Mouse (Mus musculus) liver, embryonic 15.5 days (tissue): ENCODE results near the gene Gm20388. TPM values are rescaled to one million over a fixed set of nuclear protein-coding genes. Genes with fewer than 3 reads are reported as not detected.

ENCODE experiments used
- ATAC-seq: fragments of 200-750 bp; cut with Nextera tagmentation; 2 replicates; pipeline ENCODE4 v1.8.0; 2017; ENCODE audit warnings: moderate number of reproducible peaks, mild to moderate bottlenecking, moderate library complexity; ENCODE audit not compliant: insufficient read depth
- H3K27ac ChIP-seq: fragments of 300-500 bp; sonication (generic); replicated peaks from 2 replicates; pipeline ENCODE4 v1.5.1; 2015; ENCODE audit warnings: mild to moderate bottlenecking, inconsistent platforms
- H3K27me3 ChIP-seq: fragments of 300-500 bp; sonication (generic); 2 replicates; pipeline ENCODE4 v1.6.1; 2015; ENCODE audit warnings: mild to moderate bottlenecking, inconsistent platforms
- H3K36me3 ChIP-seq: fragments of 300-500 bp; sonication (generic); replicated peaks from 2 replicates; pipeline ENCODE4 v1.6.1; 2015; ENCODE audit warnings: moderate library complexity, mild to moderate bottlenecking, inconsistent platforms
- H3K4me1 ChIP-seq: fragments of 300-500 bp; sonication (generic); replicated peaks from 2 replicates; pipeline ENCODE4 v1.6.1; 2015; ENCODE audit warnings: inconsistent platforms
- H3K4me2 ChIP-seq: fragments of 300-500 bp; sonication (generic); 2 replicates; pipeline ENCODE4 v1.6.1; 2015; ENCODE audit warnings: moderate library complexity, mild to moderate bottlenecking, inconsistent platforms
- H3K4me3 ChIP-seq: fragments of 300-500 bp; sonication (generic); replicated peaks from 2 replicates; pipeline ENCODE4 v1.5.1; 2015; ENCODE audit warnings: mild to moderate bottlenecking, inconsistent platforms
- H3K9ac ChIP-seq: fragments of 300-500 bp; sonication (generic); 2 replicates; pipeline ENCODE4 v1.6.1; 2015; ENCODE audit warnings: moderate library complexity, mild to moderate bottlenecking, inconsistent platforms
- H3K9me3 ChIP-seq: fragments of 300-500 bp; sonication (generic); replicated peaks from 2 replicates; pipeline ENCODE4 v1.6.1; 2016; ENCODE audit warnings: inconsistent platforms
- WGBS: fragments of 180-500 bp; shearing (Covaris S2); methylation state at CpG from one replicate; pipeline ENCODE4 v1.1.7; 2015; ENCODE audit warnings: mixed read lengths; ENCODE audit not compliant: insufficient replicate concordance; 5-methylcytosine and 5-hydroxymethylcytosine counted together
- polyA plus RNA-seq: library from polyadenylated mRNA; unstranded; fragments of >200 nt; fragmentation: Nextera tagmentation; extraction: Ambion mirVana; gene quantifications from 2 replicates; pipeline ENCODE4 v1.2.1, GENCODE M21; 2015

Gene Gm20388
- polyA plus RNA-seq, 1 experiment from 2014 or later = not detected

DNA sequence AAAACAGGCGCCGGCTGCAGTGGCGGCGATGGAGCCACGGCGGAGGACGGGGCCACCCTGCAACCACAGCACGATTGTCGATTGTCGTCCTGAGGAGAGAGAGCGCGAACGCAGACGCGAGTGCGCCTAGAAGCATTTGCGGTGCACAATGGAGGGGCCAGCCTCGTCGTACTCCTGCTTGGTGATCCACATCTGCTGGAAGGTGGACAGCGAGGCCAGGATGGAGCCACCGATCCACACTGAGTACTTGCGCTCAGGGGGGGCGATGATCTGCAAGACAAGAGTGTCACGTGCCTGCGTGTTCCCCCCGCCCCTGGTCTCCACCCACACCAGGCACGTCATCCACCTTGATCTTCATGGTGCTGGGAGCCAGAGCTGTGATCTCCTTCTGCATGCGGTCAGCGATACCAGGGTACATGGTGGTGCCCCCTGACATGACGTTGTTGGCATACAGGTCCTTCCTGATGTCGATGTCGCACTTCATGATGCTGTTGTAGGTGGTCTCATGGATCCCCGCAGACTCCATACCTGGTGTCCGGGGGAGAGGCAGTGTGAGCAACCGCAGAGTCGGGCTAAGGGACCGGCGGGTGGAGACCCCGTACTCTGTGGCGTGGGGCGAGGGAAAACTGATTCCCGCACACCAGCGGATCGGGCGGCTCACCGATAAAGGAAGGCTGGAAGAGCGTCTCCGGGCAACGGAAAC is 3981.4 kb downstream of the Gm20388 start:
- Histone ChIP-seq H3K27ac (no peak overlapping the region), H3K27me3 (peaks cover 82% of the 10 kb centered on the region), H3K4me2 (no peak overlapping the region; the same call in none of the 2 replicates), H3K9ac (no peak overlapping the region), H3K4me1 (peaks cover 7% of the 10 kb centered on the region; the same call in 1 of the 2 replicates), H3K4me3 (no peak overlapping the region), H3K9me3 (no peaks in the 10 kb centered on the region), H3K36me3 (no peaks in the 10 kb centered on the region)
- no peak for ATAC-seq
- 4% methylated on average over 49 of the region's 49 CpGs for WGBS

DNA sequence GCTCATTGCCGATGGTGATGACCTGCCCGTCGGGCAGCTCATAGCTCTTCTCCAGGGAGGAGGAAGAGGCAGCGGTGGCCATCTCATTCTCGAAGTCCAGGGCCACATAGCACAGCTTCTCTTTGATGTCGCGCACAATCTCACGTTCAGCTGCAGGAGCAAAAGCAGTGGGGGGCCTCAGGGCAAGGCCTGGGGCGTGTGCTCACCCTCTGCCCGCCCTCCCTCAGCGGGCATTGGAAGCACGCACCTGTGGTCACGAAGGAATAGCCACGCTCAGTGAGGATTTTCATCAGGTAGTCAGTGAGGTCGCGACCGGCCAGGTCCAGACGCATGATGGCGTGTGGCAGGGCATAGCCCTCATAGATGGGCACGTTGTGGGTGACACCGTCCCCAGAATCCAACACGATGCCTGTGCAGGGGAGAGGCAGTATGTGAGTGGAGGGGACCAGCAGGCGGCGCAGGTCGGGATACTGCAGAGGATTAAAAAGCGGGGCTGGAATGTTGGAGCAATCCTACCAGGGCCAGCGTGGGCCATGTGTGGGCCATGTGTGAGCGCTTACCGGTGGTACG is 3982.0 kb downstream of the Gm20388 start:
- no peaks in the 10 kb centered on the region for H3K36me3 ChIP-seq
- H3K4me2 ChIP-seq = no peak overlapping the region
- H3K4me3 ChIP-seq = no peak overlapping the region
- ATAC-seq = no peak
- H3K4me1 ChIP-seq = peaks cover 7% of the 10 kb centered on the region; the same call in 1 of the 2 replicates
- no peak overlapping the region for H3K27ac ChIP-seq
- 14% methylated on average over 30 of the region's 30 CpGs for WGBS
- peaks cover 83% of the 10 kb centered on the region for H3K27me3 ChIP-seq
- no peaks in the 10 kb centered on the region for H3K9me3 ChIP-seq
- H3K9ac ChIP-seq = no peak overlapping the region

GRCm38 (mm10) chr8:123893413-123893812 is 3982.8 kb downstream of the Gm20388 start:
- no peak overlapping the region for H3K4me2 ChIP-seq
- no peaks in the 10 kb centered on the region for H3K9me3 ChIP-seq
- H3K27ac ChIP-seq = no peak overlapping the region
- H3K27me3 ChIP-seq = peaks cover 83% of the 10 kb centered on the region
- H3K9ac ChIP-seq = no peak overlapping the region
- peaks cover 7% of the 10 kb centered on the region; the same call in 1 of the 2 replicates for H3K4me1 ChIP-seq
- peaks cover under 1% of the 10 kb centered on the region for H3K36me3 ChIP-seq
- H3K4me3 ChIP-seq = no peak overlapping the region
- WGBS = 71% methylated on average over 11 of the region's 11 CpGs
- no peak for ATAC-seq

GRCm38 (mm10) chr8:123894502-123895097 is 3984.0 kb downstream of the Gm20388 start, which contains the start of gene Acta1:
Acta1 (minus strand) TSS chr8:123894751.
- Histone ChIP-seq H3K27me3 (peaks cover 75% of the 10 kb centered on the region), H3K36me3 (peaks cover 13% of the 10 kb centered on the region)

GRCm38 (mm10) chr8:123895230-123895629 is 3984.6 kb downstream of the Gm20388 start:
- WGBS = 76% methylated on average over 3 of the region's 4 CpGs
- ATAC-seq = no peak
- peaks cover 7% of the 10 kb centered on the region; the same call in 1 of the 2 replicates for H3K4me1 ChIP-seq
- H3K36me3 ChIP-seq = peaks cover 19% of the 10 kb centered on the region
- H3K4me3 ChIP-seq = no peak overlapping the region
- no peak overlapping the region for H3K27ac ChIP-seq
- H3K4me2 ChIP-seq = no peak overlapping the region
- H3K27me3 ChIP-seq = peaks cover 69% of the 10 kb centered on the region
- no peaks in the 10 kb centered on the region for H3K9me3 ChIP-seq
- H3K9ac ChIP-seq = no peak overlapping the region

More at GRCm38 (mm10) chr8:123894502-123895097, 3984.0 kb downstream of the Gm20388 start, which contains the start of gene Acta1:
- Histone ChIP-seq H3K9me3 (no peaks in the 10 kb centered on the region), H3K4me1 (peaks cover 7% of the 10 kb centered on the region; the same call in 1 of the 2 replicates), H3K4me2 (no peak within 1 kb of the TSS), H3K9ac (no peak within 1 kb of the TSS), H3K4me3 (no peak within 1 kb of the TSS), H3K27ac (no peak within 1 kb of the TSS)
- WGBS = 17% methylated on average over 15 of the region's 15 CpGs
- no peak for ATAC-seq

GRCm38 (mm10) chr8:123895680-123896365 is 3985.2 kb downstream of the Gm20388 start:
- no peaks in the 10 kb centered on the region for H3K9me3 ChIP-seq
- peaks cover 25% of the 10 kb centered on the region for H3K36me3 ChIP-seq
- no peak overlapping the region for H3K9ac ChIP-seq
- H3K4me3 ChIP-seq = no peak overlapping the region
- peaks cover 7% of the 10 kb centered on the region; the same call in 1 of the 2 replicates for H3K4me1 ChIP-seq
- H3K27me3 ChIP-seq = peaks cover 63% of the 10 kb centered on the region
- H3K4me2 ChIP-seq = no peak overlapping the region
- WGBS = 61% methylated on average over 9 of the region's 9 CpGs
- H3K27ac ChIP-seq = no peak overlapping the region
- ATAC-seq = no peak

DNA sequence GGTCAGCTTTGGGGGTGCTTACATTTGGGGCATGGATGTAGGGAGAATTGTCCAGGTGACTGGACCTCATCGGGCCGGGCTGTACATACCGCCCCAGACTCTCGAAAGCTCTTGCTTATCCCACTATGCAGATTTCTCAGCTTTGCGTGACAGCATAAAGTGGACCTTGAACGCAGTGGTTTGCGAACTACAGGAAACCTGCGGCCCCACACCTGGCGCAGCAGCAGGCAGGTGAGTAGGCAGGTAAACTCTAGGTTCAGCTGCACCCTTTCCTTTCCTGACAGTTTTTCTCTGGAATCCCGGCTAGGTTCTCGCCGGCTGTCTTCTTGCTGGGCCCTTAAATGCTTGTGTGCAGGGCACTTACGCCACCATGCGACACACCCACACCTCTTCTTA is 3985.7 kb downstream of the Gm20388 start:
- H3K9ac ChIP-seq = no peak overlapping the region
- ATAC-seq = no peak
- H3K4me3 ChIP-seq = no peak overlapping the region
- peaks cover 30% of the 10 kb centered on the region for H3K36me3 ChIP-seq
- H3K9me3 ChIP-seq = no peaks in the 10 kb centered on the region
- H3K27ac ChIP-seq = no peak overlapping the region
- peaks cover 7% of the 10 kb centered on the region; the same call in 1 of the 2 replicates for H3K4me1 ChIP-seq
- H3K4me2 ChIP-seq = no peak overlapping the region
- 55% methylated on average over 14 of the region's 14 CpGs for WGBS
- H3K27me3 ChIP-seq = peaks cover 58% of the 10 kb centered on the region

GRCm38 (mm10) chr8:123896774-123897173 is 3986.1 kb downstream of the Gm20388 start:
- WGBS = 54% methylated on average over 10 of the region's 10 CpGs
- H3K4me1 ChIP-seq = peaks cover 5% of the 10 kb centered on the region; the same call in 1 of the 2 replicates
- no peaks in the 10 kb centered on the region for H3K9me3 ChIP-seq
- no peak overlapping the region for H3K27ac ChIP-seq
- H3K4me2 ChIP-seq = no peak overlapping the region
- peaks cover 34% of the 10 kb centered on the region for H3K36me3 ChIP-seq
- no peak overlapping the region for H3K9ac ChIP-seq
- ATAC-seq = no peak
- peaks cover 54% of the 10 kb centered on the region for H3K27me3 ChIP-seq
- H3K4me3 ChIP-seq = no peak overlapping the region

GRCm38 (mm10) chr8:123898576-123898975 is 3987.9 kb downstream of the Gm20388 start:
- no peaks in the 10 kb centered on the region for H3K9me3 ChIP-seq
- H3K4me3 ChIP-seq = no peak overlapping the region
- WGBS = 86% methylated on average over 5 of the region's 5 CpGs
- peaks cover 52% of the 10 kb centered on the region for H3K36me3 ChIP-seq
- no peak overlapping the region for H3K27ac ChIP-seq
- H3K4me2 ChIP-seq = no peak overlapping the region
- H3K9ac ChIP-seq = no peak overlapping the region
- H3K4me1 ChIP-seq = no peaks in the 10 kb centered on the region
- no peak for ATAC-seq
- H3K27me3 ChIP-seq = peaks cover 36% of the 10 kb centered on the region

DNA sequence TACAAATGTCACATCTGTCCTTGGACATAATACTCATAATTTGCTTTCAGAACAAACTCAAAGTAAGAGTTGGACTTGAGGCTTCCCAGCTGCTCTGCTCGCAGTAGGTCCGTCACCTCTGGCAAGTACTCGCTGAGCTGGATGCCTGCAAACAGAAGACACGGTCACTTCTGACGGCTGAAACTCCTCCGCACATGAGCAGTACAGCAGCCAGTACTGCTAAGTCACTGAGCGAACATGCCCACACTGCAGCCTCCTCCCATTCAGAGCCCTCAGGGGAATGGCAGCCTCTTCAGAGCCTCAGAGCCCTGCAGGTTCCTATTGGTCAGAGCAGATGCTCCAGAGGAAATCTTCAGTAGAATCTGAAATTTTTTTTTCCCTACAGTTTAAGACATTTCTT is 3988.7 kb downstream of the Gm20388 start:
- Histone ChIP-seq H3K27ac (no peak overlapping the region), H3K4me1 (no peaks in the 10 kb centered on the region), H3K27me3 (peaks cover 28% of the 10 kb centered on the region), H3K9me3 (no peaks in the 10 kb centered on the region), H3K36me3 (peaks cover 60% of the 10 kb centered on the region), H3K9ac (no peak overlapping the region), H3K4me3 (no peak overlapping the region), H3K4me2 (no peak overlapping the region)
- WGBS = 90% methylated on average over 7 of the region's 7 CpGs
- ATAC-seq = no peak

- Histone ChIP-seq H3K9ac (no peak overlapping the region), H3K4me2 (no peak overlapping the region), H3K9me3 (no peaks in the 10 kb centered on the region), H3K4me1 (no peaks in the 10 kb centered on the region), H3K36me3 (peaks cover 90% of the 10 kb centered on the region), H3K27ac (no peak overlapping the region), H3K27me3 (no peaks in the 10 kb centered on the region), H3K4me3 (no peak overlapping the region)
- WGBS = 77% methylated on average over 7 of the region's 7 CpGs
- no peak for ATAC-seq
Observed at GRCm38 (mm10) chr8:123902653-123903052, 3992.0 kb downstream of the Gm20388 start.
